Mouse (Mus musculus): ENCODE measurements around the gene Mdga2.

GRCm38 (mm10) chr12:66734536-66734935, 487.8 kb downstream of the Mdga2 start:
- TF ChIP-seq EP300 (IDR thresholded peaks at IDR 0.05) = no peak
- no peak for TF ChIP-seq CTCF (IDR thresholded peaks at IDR 0.05)

Data from lung, postnatal 0 days (tissue).